Mouse (Mus musculus): ENCODE measurements around the gene Ankar. TPM values are rescaled to one million over a fixed set of nuclear protein-coding genes. Genes with fewer than 3 reads are reported as not detected.

Ankar gene
- polyA plus RNA-seq, 1 experiment from 2014 or later, result not detected

GRCm38 (mm10) chr1:72722646-72723045 lies 22.3 kb upstream of the Ankar start:
- H3K4me2 ChIP-seq (replicated peaks), result no peak overlapping the region

GRCm38 (mm10) chr1:72720115-72720725 lies 19.8 kb upstream of the Ankar start:
- no peaks in the 10 kb centered on the region for H3K27me3 ChIP-seq
- ATAC-seq (replicated peaks), result peak; percentile 29; the same call in 1 of the 2 replicates
- no peaks in the 10 kb centered on the region for H3K9me3 ChIP-seq
- 38% methylated on average over 6 of the region's 6 CpGs for WGBS
- no peak overlapping the region for H3K4me2 ChIP-seq (replicated peaks)
- no peaks in the 10 kb centered on the region for H3K4me1 ChIP-seq
- H3K9ac ChIP-seq (replicated peaks), result no peak overlapping the region
- no peak overlapping the region for H3K27ac ChIP-seq (replicated peaks)
- peaks cover 9% of the 10 kb centered on the region for H3K36me3 ChIP-seq
- H3K4me3 ChIP-seq, result no peak overlapping the region

More at GRCm38 (mm10) chr1:72722646-72723045, 22.3 kb upstream of the Ankar start:
- Histone ChIP-seq H3K9me3 (no peaks in the 10 kb centered on the region), H3K36me3 (no peaks in the 10 kb centered on the region), H3K9ac (replicated peaks) (no peak overlapping the region), H3K27ac (replicated peaks) (no peak overlapping the region), H3K27me3 (no peaks in the 10 kb centered on the region), H3K4me3 (no peak overlapping the region), H3K4me1 (no peaks in the 10 kb centered on the region)
- 48% methylated on average over 8 of the region's 8 CpGs for WGBS
- ATAC-seq (replicated peaks), result no peak

- Histone ChIP-seq H3K4me1 (no peaks in the 10 kb centered on the region), H3K4me2 (replicated peaks) (no peak overlapping the region), H3K4me3 (no peak overlapping the region), H3K36me3 (peaks cover 21% of the 10 kb centered on the region), H3K9ac (replicated peaks) (no peak overlapping the region), H3K27me3 (no peaks in the 10 kb centered on the region), H3K27ac (replicated peaks) (no peak overlapping the region), H3K9me3 (no peaks in the 10 kb centered on the region)
- peak; percentile 60 for ATAC-seq (replicated peaks)
- WGBS, result 12% methylated on average over 5 of the region's 5 CpGs
Measured at GRCm38 (mm10) chr1:72718846-72719245, 18.5 kb upstream of the Ankar start.

GRCm38 (mm10) chr1:72717540-72717939 lies 17.2 kb upstream of the Ankar start:
- no peak overlapping the region for H3K9ac ChIP-seq (replicated peaks)
- no peak overlapping the region for H3K27ac ChIP-seq (replicated peaks)
- no peak overlapping the region for H3K4me2 ChIP-seq (replicated peaks)
- peaks cover 31% of the 10 kb centered on the region for H3K36me3 ChIP-seq
- ATAC-seq (replicated peaks), result no peak
- H3K27me3 ChIP-seq, result no peaks in the 10 kb centered on the region
- peaks cover 11% of the 10 kb centered on the region for H3K4me1 ChIP-seq
- WGBS, result 89% methylated on average over 7 of the region's 7 CpGs
- no peaks in the 10 kb centered on the region for H3K9me3 ChIP-seq
- no peak overlapping the region for H3K4me3 ChIP-seq

- H3K4me3 ChIP-seq, result no peak overlapping the region
- H3K36me3 ChIP-seq, result peaks cover 31% of the 10 kb centered on the region
- H3K4me2 ChIP-seq (replicated peaks), result no peak overlapping the region
- no peak overlapping the region for H3K9ac ChIP-seq (replicated peaks)
- peaks cover 17% of the 10 kb centered on the region for H3K4me1 ChIP-seq
- no peaks in the 10 kb centered on the region for H3K27me3 ChIP-seq
- WGBS, result 11% methylated on average over 5 of the region's 5 CpGs
- H3K27ac ChIP-seq (replicated peaks), result no peak overlapping the region
- H3K9me3 ChIP-seq, result no peaks in the 10 kb centered on the region
- ATAC-seq (replicated peaks), result peak; percentile 23; the same call in 1 of the 2 replicates
Measured at GRCm38 (mm10) chr1:72716926-72717325, 16.5 kb upstream of the Ankar start.

- Histone ChIP-seq H3K4me2 (replicated peaks) (no peak overlapping the region), H3K27me3 (no peaks in the 10 kb centered on the region), H3K4me3 (no peak overlapping the region), H3K36me3 (peaks cover 31% of the 10 kb centered on the region), H3K9me3 (no peaks in the 10 kb centered on the region), H3K4me1 (peaks cover 18% of the 10 kb centered on the region), H3K27ac (replicated peaks) (no peak overlapping the region), H3K9ac (replicated peaks) (no peak overlapping the region)
- 44% methylated on average over 2 of the region's 2 CpGs for WGBS
- ATAC-seq (replicated peaks), result no peak
Measured at GRCm38 (mm10) chr1:72716421-72716820, 16.0 kb upstream of the Ankar start.

GRCm38 (mm10) chr1:72715593-72716361 lies 15.4 kb upstream of the Ankar start:
- H3K9ac ChIP-seq (replicated peaks), result no peak overlapping the region
- WGBS, result 80% methylated on average over 3 of the region's 3 CpGs
- H3K27ac ChIP-seq (replicated peaks), result no peak overlapping the region
- H3K4me2 ChIP-seq (replicated peaks), result no peak overlapping the region
- no peak for ATAC-seq (replicated peaks)
- H3K36me3 ChIP-seq, result peaks cover 31% of the 10 kb centered on the region
- H3K9me3 ChIP-seq, result no peaks in the 10 kb centered on the region
- peaks cover 18% of the 10 kb centered on the region for H3K4me1 ChIP-seq
- H3K27me3 ChIP-seq, result no peaks in the 10 kb centered on the region
- no peak overlapping the region for H3K4me3 ChIP-seq

- H3K4me1 ChIP-seq, result peaks cover 18% of the 10 kb centered on the region
- no peak overlapping the region for H3K4me3 ChIP-seq
- H3K36me3 ChIP-seq, result peaks cover 31% of the 10 kb centered on the region
- H3K27me3 ChIP-seq, result no peaks in the 10 kb centered on the region
- H3K9ac ChIP-seq (replicated peaks), result no peak overlapping the region
- 92% methylated on average over 1 of the region's 1 CpGs for WGBS
- no peak overlapping the region for H3K27ac ChIP-seq (replicated peaks)
- no peaks in the 10 kb centered on the region for H3K9me3 ChIP-seq
- ATAC-seq (replicated peaks), result no peak
- H3K4me2 ChIP-seq (replicated peaks), result no peak overlapping the region
Measured at GRCm38 (mm10) chr1:72715065-72715464, 14.7 kb upstream of the Ankar start.

GRCm38 (mm10) chr1:72714547-72714946 lies 14.2 kb upstream of the Ankar start:
- Histone ChIP-seq H3K4me1 (peaks cover 18% of the 10 kb centered on the region), H3K9me3 (no peaks in the 10 kb centered on the region), H3K9ac (replicated peaks) (no peak overlapping the region), H3K27ac (replicated peaks) (no peak overlapping the region), H3K4me2 (replicated peaks) (no peak overlapping the region), H3K36me3 (peaks cover 31% of the 10 kb centered on the region), H3K4me3 (no peak overlapping the region), H3K27me3 (no peaks in the 10 kb centered on the region)
- 78% methylated on average over 4 of the region's 4 CpGs for WGBS
- ATAC-seq (replicated peaks), result no peak

GRCm38 (mm10) chr1:72711684-72712083 lies 11.3 kb upstream of the Ankar start:
- H3K9ac ChIP-seq (replicated peaks), result peak overlapping the region; percentile 90
- peak overlapping the region; percentile 66 for H3K4me2 ChIP-seq (replicated peaks)
- peak overlapping the region; percentile 93 for H3K27ac ChIP-seq (replicated peaks)
- under 1% methylated on average over 17 of the region's 17 CpGs for WGBS
- H3K4me3 ChIP-seq, result peak overlapping the region; percentile 82
- H3K36me3 ChIP-seq, result peaks cover 31% of the 10 kb centered on the region
- peaks cover 18% of the 10 kb centered on the region for H3K4me1 ChIP-seq
- no peaks in the 10 kb centered on the region for H3K9me3 ChIP-seq
- no peak for ATAC-seq (replicated peaks)
- H3K27me3 ChIP-seq, result no peaks in the 10 kb centered on the region

GRCm38 (mm10) chr1:72710753-72711653 lies 10.6 kb upstream of the Ankar start, which contains the start of gene Rpl37a:
Gene Rpl37a (plus strand): TSS chr1:72711290.
- Histone ChIP-seq H3K27me3 (no peaks in the 10 kb centered on the region), H3K4me2 (replicated peaks) (peak within 1 kb of the TSS; percentile 66), H3K4me3 (peak within 1 kb of the TSS; percentile 82), H3K27ac (replicated peaks) (peak within 1 kb of the TSS; percentile 93), H3K4me1 (peaks cover 18% of the 10 kb centered on the region), H3K9me3 (no peaks in the 10 kb centered on the region), H3K36me3 (peaks cover 30% of the 10 kb centered on the region), H3K9ac (replicated peaks) (peak within 1 kb of the TSS; percentile 90)
- peak; percentile 94 for ATAC-seq (replicated peaks)
- 2% methylated on average over 68 of the region's 68 CpGs for WGBS

GRCm38 (mm10) chr1:72707525-72707924 lies 7.1 kb upstream of the Ankar start:
- H3K4me1 ChIP-seq, result peaks cover 8% of the 10 kb centered on the region
- H3K9me3 ChIP-seq, result no peaks in the 10 kb centered on the region
- WGBS, result 78% methylated on average over 4 of the region's 4 CpGs
- H3K4me2 ChIP-seq (replicated peaks), result no peak overlapping the region
- no peak overlapping the region for H3K27ac ChIP-seq (replicated peaks)
- no peak overlapping the region for H3K4me3 ChIP-seq
- ATAC-seq (replicated peaks), result no peak
- H3K36me3 ChIP-seq, result no peaks in the 10 kb centered on the region
- no peak overlapping the region for H3K9ac ChIP-seq (replicated peaks)
- no peaks in the 10 kb centered on the region for H3K27me3 ChIP-seq

Measured in forebrain, embryonic 15.5 days (tissue).